ENCODE assay signal across 12 mouse cellular contexts in the genomic region with DNA sequence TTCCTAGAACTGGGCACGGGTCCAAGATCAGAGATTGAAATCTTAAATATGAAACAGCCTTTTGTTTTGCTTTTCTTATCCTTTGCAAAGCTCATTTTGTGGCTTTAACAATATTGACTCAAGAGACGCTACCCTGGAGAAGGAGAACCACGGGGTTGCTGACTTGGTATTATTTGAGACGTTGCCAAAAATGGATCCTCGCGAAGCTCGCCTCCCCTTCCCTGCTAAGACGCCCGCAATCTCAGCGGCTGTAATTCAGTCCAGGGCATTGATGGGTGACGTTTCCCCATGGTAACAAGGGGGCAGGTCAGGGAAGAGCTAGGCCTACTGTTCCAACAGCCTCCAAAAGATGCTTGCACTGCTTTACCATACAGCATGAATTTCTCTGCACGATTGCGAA.
DNase-seq lines count a peak whose midpoint lies in the region; ATAC-seq lines count a peak whose summit lies in the region.
"Had no signal": no experiment of that assay in that cellular context is flagged by ENCODE, and none has a peak within 500 bp of the region (broad histone marks: within the 10 kb centered on the region; RNA-seq: fewer than 3 reads in every experiment).

No protein-coding gene starts in this region.

- intact Hi-C loops in left cerebral cortex, postnatal 4 days (cut with DNase I), result no loop called here

- no peak overlapping the region for H3K4me2 ChIP-seq in forebrain, embryonic 14.5 days (ENCODE audit: low read length)
- H3K4me2 ChIP-seq in forebrain, embryonic 11.5 days (ENCODE audit: low read depth, low read length, severe bottlenecking), result no peak overlapping the region
- peak overlapping the region; percentile 14; the same call in 1 of the 2 replicates for H3K4me2 ChIP-seq in hindbrain, embryonic 16.5 days (ENCODE audit: low read length)
- H3K4me2 ChIP-seq: forebrain, embryonic 13.5 days had no signal

- H3K4me3 ChIP-seq in forebrain, embryonic 14.5 days (ENCODE audit: low read depth, low read length), result no peak overlapping the region
- H3K4me3 ChIP-seq in forebrain, embryonic 11.5 days (ENCODE audit: low read depth, low read length), result no peak overlapping the region
- no peak overlapping the region for H3K4me3 ChIP-seq in hindbrain, embryonic 16.5 days (ENCODE audit: low read length)
- H3K4me3 ChIP-seq: forebrain, embryonic 13.5 days had no signal

- DNase-seq in forebrain, embryonic 14.5 days (ENCODE audit: low spot score), result peak; percentile 26
- no peak for DNase-seq in forebrain, embryonic 11.5 days (ENCODE audit: low spot score)
- DNase-seq in left cerebral cortex, postnatal 4 days, result peak; percentile 8
- no peak for DNase-seq in left cerebral cortex, adult 11 months (ENCODE audit: low spot score)
- DNase-seq in NIH3T3 (ENCODE audit: low read depth), result peak; percentile 24
- no peak for DNase-seq in spleen, postnatal 10 days (ENCODE audit: low spot score in 2 of 2)
- DNase-seq: gastrocnemius, postnatal 36 days; heart, postnatal 10 days; lung, adult 2 months; spleen, adult 18-20 months had no signal

- H3K9ac ChIP-seq in forebrain, embryonic 14.5 days (ENCODE audit: low read length), result no peak overlapping the region
- no peak overlapping the region for H3K9ac ChIP-seq in forebrain, embryonic 11.5 days (ENCODE audit: low read length)
- H3K9ac ChIP-seq in hindbrain, embryonic 16.5 days (ENCODE audit: low read depth, low read length), result no peak overlapping the region
- H3K9ac ChIP-seq: forebrain, embryonic 13.5 days had no signal

- H3K27me3 ChIP-seq in forebrain, embryonic 14.5 days (replicated peaks; ENCODE audit: control insufficient read depth, insufficient read depth, low read length), result no peaks in the 10 kb centered on the region
- H3K27me3 ChIP-seq in forebrain, embryonic 11.5 days (ENCODE audit: control insufficient read depth, insufficient read depth, low read length), result no peaks in the 10 kb centered on the region
- no peaks in the 10 kb centered on the region for H3K27me3 ChIP-seq in hindbrain, embryonic 16.5 days (replicated peaks; ENCODE audit: control insufficient read depth, insufficient read depth, low read length)
- H3K27me3 ChIP-seq: forebrain, embryonic 13.5 days had no signal

- H3K36me3 ChIP-seq in forebrain, embryonic 14.5 days (ENCODE audit: control insufficient read depth, insufficient read depth, low read length), result no peaks in the 10 kb centered on the region
- no peaks in the 10 kb centered on the region for H3K36me3 ChIP-seq in forebrain, embryonic 11.5 days (ENCODE audit: control insufficient read depth, insufficient read depth, low read length)
- H3K36me3 ChIP-seq in hindbrain, embryonic 16.5 days (ENCODE audit: control insufficient read depth, insufficient read depth, low read length), result no peaks in the 10 kb centered on the region

- WGBS in forebrain, embryonic 14.5 days, result 85% methylated on average over 13 of the region's 13 CpGs
- WGBS in forebrain, embryonic 11.5 days, result 81% methylated on average over 13 of the region's 13 CpGs
- WGBS in hindbrain, embryonic 16.5 days, result 38% methylated on average over 13 of the region's 13 CpGs

- H3K9me3 ChIP-seq in forebrain, embryonic 14.5 days (replicated peaks; ENCODE audit: control insufficient read depth, low read length), result no peaks in the 10 kb centered on the region
- H3K9me3 ChIP-seq in forebrain, embryonic 11.5 days (ENCODE audit: control insufficient read depth, low read length), result no peaks in the 10 kb centered on the region
- H3K9me3 ChIP-seq in hindbrain, embryonic 16.5 days (ENCODE audit: control insufficient read depth, low read length), result no peaks in the 10 kb centered on the region
- H3K9me3 ChIP-seq: forebrain, embryonic 13.5 days had no signal

- no peak overlapping the region for H3K27ac ChIP-seq in forebrain, embryonic 14.5 days (ENCODE audit: low read depth, low read length)
- H3K27ac ChIP-seq in forebrain, embryonic 11.5 days (ENCODE audit: low read depth, low read length), result no peak overlapping the region
- H3K27ac ChIP-seq in hindbrain, embryonic 16.5 days (ENCODE audit: low read depth, low read length), result no peak overlapping the region
- H3K27ac ChIP-seq: forebrain, embryonic 13.5 days had no signal

- H3K4me1 ChIP-seq in forebrain, embryonic 14.5 days (ENCODE audit: control insufficient read depth, insufficient read depth, low read length), result no peaks in the 10 kb centered on the region
- H3K4me1 ChIP-seq in forebrain, embryonic 11.5 days (replicated peaks; ENCODE audit: control insufficient read depth, insufficient read depth, low read length), result no peaks in the 10 kb centered on the region
- no peaks in the 10 kb centered on the region; the same call in 1 of the 2 replicates for H3K4me1 ChIP-seq in hindbrain, embryonic 16.5 days (ENCODE audit: control insufficient read depth, insufficient read depth, low read depth, low read length)
- H3K4me1 ChIP-seq: forebrain, embryonic 13.5 days had no signal

- no peak for ATAC-seq in forebrain, embryonic 14.5 days
- no peak for ATAC-seq in forebrain, embryonic 11.5 days (replicated peaks; ENCODE audit: low FRiP score)
- no peak for ATAC-seq in hindbrain, embryonic 16.5 days
- ATAC-seq: forebrain, embryonic 13.5 days had no signal

Comparison
In these comparisons a context has a peak if more than half of its experiments do, and no peak if none do; other contexts are left out.
1. DNase-seq: peak in forebrain, embryonic 14.5 days (single experiment), left cerebral cortex, postnatal 4 days (single experiment) and NIH3T3 (single experiment); none in forebrain, embryonic 11.5 days (single experiment), left cerebral cortex, adult 11 months (single experiment) and spleen, postnatal 10 days (0 of 2).